Mouse (Mus musculus): ENCODE measurements around the gene Clmn.

GRCm38 (mm10) chr12:104767183-104767582, 97.7 kb downstream of the Clmn start:
- TF ChIP-seq POLR2A (IDR thresholded peaks at IDR 0.05; ENCODE audit: insufficient read depth, low read depth, low read length) (no peak), CTCF (IDR thresholded peaks at IDR 0.05) (peak; percentile 58), EP300 (IDR thresholded peaks at IDR 0.05; ENCODE audit: insufficient read depth, low read depth, low read length) (no peak)

Measured in heart, adult 2 months (tissue).